Mouse (Mus musculus): ENCODE measurements around the gene Il31ra. TPM values are rescaled to one million over a fixed set of nuclear protein-coding genes. Genes with fewer than 3 reads are reported as not detected.
A peak's percentile ranks its signal among the peaks of the same experiment; 100 is the strongest.

The Il31ra gene
- total and polyA plus RNA-seq, 2 experiments from 2014 or later, result 0.15 to 0.33 TPM

- peak; percentile 86 for ATAC-seq
- no peak overlapping the region for H3K9ac ChIP-seq
- H3K36me3 ChIP-seq (ENCODE audit: insufficient read depth), result peaks cover 13% of the 10 kb centered on the region
- peak; percentile 96 for TF ChIP-seq CTCF (IDR thresholded peaks at IDR 0.05; ENCODE audit: low read depth)
- H3K27me3 ChIP-seq (ENCODE audit: insufficient read depth, low read length), result no peaks in the 10 kb centered on the region
- H3K27ac ChIP-seq (ENCODE audit: low read depth, low read length), result no peak overlapping the region
- no peak overlapping the region for H3K4me2 ChIP-seq (ENCODE audit: low read depth)
- no peaks in the 10 kb centered on the region for H3K4me1 ChIP-seq (ENCODE audit: insufficient read depth)
- peak; percentile 83 for DNase-seq
- WGBS, result 18% methylated on average over 4 of the region's 4 CpGs
- no peak overlapping the region for H3K4me3 ChIP-seq (ENCODE audit: low read depth, low read length)
- H3K9me3 ChIP-seq (ENCODE audit: low read length), result no peaks in the 10 kb centered on the region
Measured at GRCm38 (mm10) chr13:112509465-112509864, 84.7 kb downstream of the Il31ra start.

- no peak overlapping the region for H3K27ac ChIP-seq (ENCODE audit: low read depth, low read length)
- DNase-seq, result peak; percentile 33
- peaks cover 22% of the 10 kb centered on the region for H3K36me3 ChIP-seq (ENCODE audit: insufficient read depth)
- 49% methylated on average over 5 of the region's 5 CpGs for WGBS
- no peaks in the 10 kb centered on the region for H3K9me3 ChIP-seq (ENCODE audit: low read length)
- no peak overlapping the region for H3K9ac ChIP-seq
- H3K4me2 ChIP-seq (ENCODE audit: low read depth), result no peak overlapping the region
- no peaks in the 10 kb centered on the region for H3K4me1 ChIP-seq (ENCODE audit: insufficient read depth)
- H3K4me3 ChIP-seq (ENCODE audit: low read depth, low read length), result no peak overlapping the region
- ATAC-seq, result 0 out of 2 replicates have a peak, but pooled peaks have one; percentile 22
- H3K27me3 ChIP-seq (ENCODE audit: insufficient read depth, low read length), result no peaks in the 10 kb centered on the region
- TF ChIP-seq CTCF (IDR thresholded peaks at IDR 0.05; ENCODE audit: low read depth), result no peak
Measured at GRCm38 (mm10) chr13:112508487-112508886, 85.7 kb downstream of the Il31ra start.

- TF ChIP-seq CTCF (IDR thresholded peaks at IDR 0.05; ENCODE audit: low read depth), result no peak
- no peak overlapping the region for H3K4me2 ChIP-seq (ENCODE audit: low read depth)
- 71% methylated on average over 13 of the region's 13 CpGs for WGBS
- peaks cover 22% of the 10 kb centered on the region for H3K36me3 ChIP-seq (ENCODE audit: insufficient read depth)
- DNase-seq, result no peak
- H3K27me3 ChIP-seq (ENCODE audit: insufficient read depth, low read length), result no peaks in the 10 kb centered on the region
- H3K4me3 ChIP-seq (ENCODE audit: low read depth, low read length), result no peak overlapping the region
- H3K9ac ChIP-seq, result no peak overlapping the region
- no peaks in the 10 kb centered on the region for H3K9me3 ChIP-seq (ENCODE audit: low read length)
- no peak for ATAC-seq
- H3K27ac ChIP-seq (ENCODE audit: low read depth, low read length), result no peak overlapping the region
- no peaks in the 10 kb centered on the region for H3K4me1 ChIP-seq (ENCODE audit: insufficient read depth)
Measured at GRCm38 (mm10) chr13:112507691-112508090, 86.5 kb downstream of the Il31ra start.

GRCm38 (mm10) chr13:112506766-112507165, 87.4 kb downstream of the Il31ra start:
- H3K36me3 ChIP-seq (ENCODE audit: insufficient read depth), result peaks cover 22% of the 10 kb centered on the region
- 69% methylated on average over 13 of the region's 13 CpGs for WGBS
- H3K4me1 ChIP-seq (ENCODE audit: insufficient read depth), result no peaks in the 10 kb centered on the region
- H3K9ac ChIP-seq, result no peak overlapping the region
- no peak overlapping the region for H3K4me2 ChIP-seq (ENCODE audit: low read depth)
- no peaks in the 10 kb centered on the region for H3K9me3 ChIP-seq (ENCODE audit: low read length)
- no peak overlapping the region for H3K4me3 ChIP-seq (ENCODE audit: low read depth, low read length)
- no peak for TF ChIP-seq CTCF (IDR thresholded peaks at IDR 0.05; ENCODE audit: low read depth)
- H3K27me3 ChIP-seq (ENCODE audit: insufficient read depth, low read length), result no peaks in the 10 kb centered on the region
- H3K27ac ChIP-seq (ENCODE audit: low read depth, low read length), result no peak overlapping the region
- ATAC-seq (no peak), DNase-seq (no peak)

GRCm38 (mm10) chr13:112505436-112505835, 88.7 kb downstream of the Il31ra start:
- no peak for DNase-seq
- ATAC-seq, result no peak
- Histone ChIP-seq H3K4me1 (ENCODE audit: insufficient read depth) (no peaks in the 10 kb centered on the region), H3K36me3 (ENCODE audit: insufficient read depth) (peaks cover 28% of the 10 kb centered on the region), H3K27me3 (ENCODE audit: insufficient read depth, low read length) (no peaks in the 10 kb centered on the region), H3K9ac (no peak overlapping the region), H3K9me3 (ENCODE audit: low read length) (no peaks in the 10 kb centered on the region), H3K4me3 (ENCODE audit: low read depth, low read length) (no peak overlapping the region), H3K27ac (ENCODE audit: low read depth, low read length) (no peak overlapping the region), H3K4me2 (ENCODE audit: low read depth) (no peak overlapping the region)
- no peak for TF ChIP-seq CTCF (IDR thresholded peaks at IDR 0.05; ENCODE audit: low read depth)
- WGBS, result 93% methylated on average over 6 of the region's 6 CpGs

- 94% methylated on average over 13 of the region's 13 CpGs for WGBS
- H3K36me3 ChIP-seq (ENCODE audit: insufficient read depth), result peaks cover 34% of the 10 kb centered on the region
Measured at GRCm38 (mm10) chr13:112503846-112504245, 90.3 kb downstream of the Il31ra start.

GRCm38 (mm10) chr13:112500466-112500865, 93.7 kb downstream of the Il31ra start:
- DNase-seq (no peak), ATAC-seq (no peak)
- H3K4me2 ChIP-seq (ENCODE audit: low read depth), result no peak overlapping the region
- H3K36me3 ChIP-seq (ENCODE audit: insufficient read depth), result peaks cover 34% of the 10 kb centered on the region
- no peak for TF ChIP-seq CTCF (IDR thresholded peaks at IDR 0.05; ENCODE audit: low read depth)
- H3K9ac ChIP-seq, result no peak overlapping the region
- no peak overlapping the region for H3K27ac ChIP-seq (ENCODE audit: low read depth, low read length)
- no peaks in the 10 kb centered on the region for H3K4me1 ChIP-seq (ENCODE audit: insufficient read depth)
- H3K27me3 ChIP-seq (ENCODE audit: insufficient read depth, low read length), result no peaks in the 10 kb centered on the region
- WGBS, result 94% methylated on average over 9 of the region's 9 CpGs
- no peaks in the 10 kb centered on the region for H3K9me3 ChIP-seq (ENCODE audit: low read length)
- no peak overlapping the region for H3K4me3 ChIP-seq (ENCODE audit: low read depth, low read length)

More at GRCm38 (mm10) chr13:112503846-112504245, 90.3 kb downstream of the Il31ra start:
- Histone ChIP-seq H3K9me3 (ENCODE audit: low read length) (no peaks in the 10 kb centered on the region), H3K4me1 (ENCODE audit: insufficient read depth) (no peaks in the 10 kb centered on the region), H3K4me2 (ENCODE audit: low read depth) (no peak overlapping the region), H3K9ac (no peak overlapping the region), H3K27ac (ENCODE audit: low read depth, low read length) (no peak overlapping the region), H3K4me3 (ENCODE audit: low read depth, low read length) (no peak overlapping the region), H3K27me3 (ENCODE audit: insufficient read depth, low read length) (no peaks in the 10 kb centered on the region)
- TF ChIP-seq CTCF (IDR thresholded peaks at IDR 0.05; ENCODE audit: low read depth), result no peak
- ATAC-seq (no peak), DNase-seq (no peak)

Data from forebrain, postnatal 0 days (tissue).